Mouse (Mus musculus) retina, postnatal 1 day (tissue): Measurements from ENCODE around the gene Dao.

Source experiments
- DNase-seq: peaks from one replicate; pipeline ENCODE4 v3.0.0-alpha.2; 2012

Dao gene

DNA sequence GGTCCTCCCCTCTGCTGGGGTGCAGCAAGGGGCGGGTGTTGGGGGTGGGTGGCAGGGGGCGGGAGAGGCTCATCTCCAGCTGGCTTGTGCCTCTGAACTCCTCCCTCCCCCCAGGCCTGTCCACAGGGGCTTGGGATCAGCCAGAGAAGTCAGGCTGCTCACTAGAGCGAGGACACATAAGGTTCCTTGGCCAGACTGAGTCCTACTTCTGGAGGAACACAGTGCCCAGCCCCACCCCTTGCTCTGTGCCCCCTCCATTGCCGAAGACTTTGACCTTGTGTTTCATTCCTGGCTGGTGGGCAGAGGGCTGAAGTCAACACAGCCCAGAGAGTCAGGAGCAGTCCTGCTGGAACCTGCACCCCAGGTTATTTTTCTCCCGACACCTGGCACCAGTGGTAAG lies at the start of gene Dao:
Dao (plus strand) TSS at position 162 of the 400 bp plus-strand sequence.
- DNase-seq = no peak

- DNase-seq = peak; percentile 87
Observed at GRCm38 (mm10) chr5:113954421-113954820, 49.1 kb upstream of the Dao start.

- no peak for DNase-seq
Observed at GRCm38 (mm10) chr5:113955281-113955680, 48.2 kb upstream of the Dao start.

GRCm38 (mm10) chr5:113955691-113956090 lies 47.8 kb upstream of the Dao start:
- no peak for DNase-seq

GRCm38 (mm10) chr5:113956510-113956909 lies 47.0 kb upstream of the Dao start:
- DNase-seq = peak; percentile 84

DNA sequence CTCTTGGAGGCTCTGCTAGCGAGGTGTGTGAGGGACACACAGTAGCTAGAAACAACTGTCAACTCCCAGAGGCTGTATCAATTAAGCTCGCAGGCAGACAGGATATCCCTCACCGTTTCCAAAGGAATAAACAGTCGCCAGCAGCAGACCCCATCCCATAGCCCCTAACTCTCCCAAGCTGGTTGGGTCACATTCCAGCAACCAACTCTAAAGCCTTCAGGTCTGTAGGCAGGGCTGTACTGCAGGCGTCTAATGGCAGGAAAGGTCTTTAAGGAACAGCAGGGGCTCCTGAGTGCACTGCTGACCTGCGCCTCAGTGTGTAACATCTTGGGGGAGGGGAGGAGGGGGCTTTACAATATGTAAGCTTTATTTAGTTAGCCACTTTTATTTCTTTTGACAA lies 44.5 kb upstream of the Dao start:
- no peak for DNase-seq

DNA sequence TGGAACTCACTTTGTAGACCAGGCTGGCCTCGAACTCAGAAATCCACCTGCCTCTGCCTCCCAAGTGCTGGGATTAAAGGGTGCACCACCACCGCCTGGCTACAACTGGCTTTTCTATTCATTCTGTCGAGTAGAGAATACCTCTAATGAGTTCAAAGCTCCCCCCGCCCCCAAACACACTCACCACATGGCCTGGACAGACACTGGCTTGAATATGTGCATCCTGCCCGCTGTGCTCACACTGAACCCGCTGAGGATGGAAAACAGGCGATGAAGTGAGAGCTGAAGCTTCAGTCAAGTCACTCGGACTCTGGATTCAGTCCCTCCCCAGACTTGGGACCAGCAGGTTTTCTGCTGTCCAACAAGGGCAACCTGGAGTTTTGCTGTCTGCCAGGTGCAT lies 43.1 kb upstream of the Dao start:
- DNase-seq = no peak

GRCm38 (mm10) chr5:113961776-113962175 lies 41.7 kb upstream of the Dao start:
- no peak for DNase-seq

GRCm38 (mm10) chr5:113964972-113965371 lies 38.5 kb upstream of the Dao start:
- DNase-seq = no peak

DNA sequence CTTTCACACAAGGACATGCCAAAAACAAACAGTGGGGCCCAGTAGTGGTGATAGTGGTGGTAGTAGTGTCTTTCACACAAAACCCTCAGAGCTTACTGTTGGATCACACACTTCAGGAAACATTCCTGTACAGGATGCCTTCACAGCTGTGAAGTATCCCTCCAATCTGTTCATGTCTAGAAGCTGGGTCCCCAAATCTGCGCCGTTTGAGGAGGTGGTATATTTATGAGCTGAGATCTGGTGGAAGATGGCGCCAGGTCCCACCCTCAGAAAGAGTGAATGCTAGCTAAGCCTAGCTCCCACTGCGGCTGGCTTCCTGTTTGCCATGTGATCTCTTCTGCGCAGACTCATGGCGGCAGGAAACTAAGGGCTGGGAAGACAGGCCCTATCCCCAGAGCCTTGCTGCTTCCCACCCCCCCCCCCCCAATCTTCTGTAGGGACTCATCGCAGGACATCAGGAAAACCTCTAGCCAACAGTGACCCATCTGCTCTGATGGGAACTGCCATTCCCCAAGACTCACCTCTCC lies 37.8 kb upstream of the Dao start:
- DNase-seq = no peak

- DNase-seq = no peak
Observed at GRCm38 (mm10) chr5:113966452-113967150, 36.9 kb upstream of the Dao start.

DNA sequence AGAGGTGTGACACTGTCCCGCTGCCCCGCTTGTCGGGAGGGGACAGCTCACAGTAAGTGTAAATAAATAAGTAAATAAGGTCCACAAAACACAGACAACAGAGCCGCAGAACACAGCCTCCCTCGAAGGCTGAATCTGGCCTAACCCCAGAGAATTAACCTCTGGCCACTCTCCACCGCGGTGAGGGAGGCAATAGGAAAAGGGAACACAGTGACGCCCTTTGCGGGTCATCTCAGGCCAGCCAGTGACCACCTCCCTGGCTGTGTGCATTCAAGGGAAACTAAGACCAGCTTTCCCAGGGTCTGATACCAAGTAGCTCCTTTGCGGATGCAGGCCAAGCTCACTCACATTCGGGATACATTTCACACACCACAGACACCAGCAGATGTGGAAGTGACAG lies 35.1 kb upstream of the Dao start:
- no peak for DNase-seq

- DNase-seq = no peak
Observed at GRCm38 (mm10) chr5:113971434-113971960, 32.0 kb upstream of the Dao start.

DNA sequence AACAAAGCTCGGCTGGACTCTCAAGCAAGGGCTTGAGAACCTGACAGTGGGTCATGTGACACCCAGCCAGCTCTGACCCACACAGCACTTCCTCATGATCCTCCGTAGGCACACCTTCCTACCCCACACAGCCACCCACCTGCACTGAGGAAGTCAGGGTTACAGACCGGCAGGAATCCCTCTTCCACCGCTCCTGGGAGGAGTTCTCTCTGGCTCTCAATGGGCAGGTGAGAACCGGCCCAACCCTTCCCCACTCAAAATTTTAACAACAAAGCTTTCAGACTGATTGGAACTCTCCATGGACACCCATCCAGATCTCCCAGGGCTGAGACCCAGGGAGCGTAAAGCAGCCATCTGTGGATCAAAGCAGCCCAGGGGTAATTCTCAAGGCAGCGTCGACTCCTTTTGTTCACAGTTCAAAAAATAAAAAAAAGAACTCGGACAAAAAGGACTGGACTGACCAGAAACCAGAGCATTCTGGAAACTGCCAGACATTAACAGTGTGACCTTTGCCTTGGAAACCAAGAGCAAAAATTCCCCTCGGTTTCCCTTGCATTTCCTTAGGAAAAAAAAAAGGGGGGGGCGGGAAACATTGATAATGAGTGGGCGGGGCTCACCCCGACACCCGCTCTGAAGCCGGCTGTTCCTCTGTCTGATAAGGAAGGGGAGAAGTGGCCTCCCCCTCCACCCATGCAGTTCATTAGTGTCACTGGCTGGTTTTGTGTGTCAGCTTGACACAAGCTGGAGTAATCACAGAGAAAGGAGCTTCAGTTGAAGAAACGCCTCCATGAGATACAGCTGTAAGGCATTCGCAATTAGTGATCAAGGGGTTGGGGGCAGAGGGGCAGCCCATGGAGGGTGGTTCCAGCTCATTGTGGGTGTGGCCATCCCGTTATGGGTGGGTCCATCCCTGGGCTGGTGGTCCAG lies 30.7 kb upstream of the Dao start:
- DNase-seq = peak; percentile 86

DNA sequence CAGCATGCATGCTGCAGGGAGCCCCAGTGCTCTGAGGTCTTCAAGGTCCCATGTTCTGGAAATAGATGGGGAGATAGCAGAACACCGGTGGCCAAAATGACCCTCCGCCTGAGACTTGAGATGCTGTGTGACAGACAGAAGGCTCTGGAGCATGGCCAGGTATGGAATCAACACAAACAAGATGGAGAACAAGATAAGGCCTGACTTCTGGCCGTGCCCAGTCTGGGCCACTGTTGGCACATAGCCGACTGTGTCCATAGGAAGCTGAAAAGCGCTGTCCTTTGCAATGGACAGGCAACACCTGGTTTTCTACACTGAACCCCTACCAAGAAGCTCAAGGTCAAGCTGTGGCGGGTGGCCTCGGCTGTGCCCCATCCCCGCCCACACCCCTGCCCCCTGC lies 29.7 kb upstream of the Dao start:
- no peak for DNase-seq

DNA sequence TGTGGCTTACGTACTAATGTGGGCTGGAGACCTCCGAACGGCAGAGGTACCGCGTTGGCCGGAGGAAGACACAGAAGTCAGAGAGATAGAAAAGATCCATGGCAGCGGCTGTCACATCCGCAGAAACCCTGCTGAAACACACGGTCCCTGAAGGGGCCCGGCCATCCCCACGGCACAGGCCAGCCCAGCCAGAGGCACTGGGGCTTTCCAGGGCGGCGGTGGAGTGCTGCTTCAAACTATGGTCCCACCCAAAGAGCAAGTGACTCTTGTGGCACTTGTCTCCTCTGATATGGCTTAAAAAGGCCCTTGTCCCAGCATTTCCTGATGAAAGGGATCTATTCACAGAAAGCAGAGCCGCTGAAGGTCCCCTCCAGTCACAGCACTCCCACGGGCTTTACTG lies 28.9 kb upstream of the Dao start:
- no peak for DNase-seq

DNA sequence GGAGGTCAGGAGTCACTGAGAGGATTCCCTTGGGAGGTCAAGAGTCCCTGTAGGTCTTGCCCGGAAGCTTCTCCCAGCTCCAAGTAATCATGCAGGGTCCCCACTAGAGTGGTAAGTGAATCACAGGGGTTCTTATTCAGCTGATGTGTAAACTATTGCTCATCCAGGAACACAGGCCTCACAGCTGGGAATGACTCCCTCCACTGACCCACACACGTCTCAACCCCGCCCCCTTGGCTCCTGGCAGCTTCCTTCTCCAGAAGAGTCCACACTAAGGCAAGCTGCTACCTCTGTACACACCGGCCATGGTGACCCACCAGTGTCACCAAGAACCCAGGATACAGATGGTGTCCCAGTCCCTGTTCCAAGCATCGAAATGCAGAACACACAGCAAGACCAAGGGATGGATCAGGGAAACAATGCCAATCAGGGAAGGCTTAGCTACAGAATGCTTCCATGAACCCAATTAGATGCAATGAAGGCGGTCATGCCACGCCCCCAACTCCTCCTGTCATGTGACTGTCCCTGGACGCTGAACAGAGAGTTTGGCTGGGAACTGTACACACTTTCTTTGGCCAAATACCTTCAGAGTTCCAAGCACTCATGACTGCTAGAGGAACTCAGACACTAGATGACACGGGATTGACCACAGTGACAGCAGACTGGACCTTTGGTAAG lies 27.8 kb upstream of the Dao start:
- DNase-seq = peak; percentile 70

- DNase-seq = no peak
Observed at GRCm38 (mm10) chr5:113976597-113976996, 26.9 kb upstream of the Dao start.

DNA sequence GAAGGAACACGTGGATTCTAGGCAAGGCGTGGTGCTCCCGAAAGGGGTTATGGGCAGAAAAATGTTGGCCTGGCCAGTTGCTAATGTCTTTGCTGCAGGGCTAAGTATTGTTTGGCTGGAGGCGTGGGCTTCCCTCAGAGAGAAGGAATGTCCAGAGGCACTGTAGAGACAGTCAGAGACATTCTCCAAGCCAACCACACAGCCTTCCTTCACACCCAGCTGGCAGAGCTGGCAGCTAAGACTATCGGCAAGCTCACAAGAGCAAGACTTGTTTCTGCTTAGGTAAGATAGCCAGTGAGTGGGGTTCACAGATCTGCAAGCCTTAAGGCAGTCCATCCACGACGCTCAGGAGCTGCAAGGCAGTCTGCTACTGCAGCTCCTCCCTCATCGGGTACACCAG lies 26.2 kb upstream of the Dao start:
- DNase-seq = no peak

DNA sequence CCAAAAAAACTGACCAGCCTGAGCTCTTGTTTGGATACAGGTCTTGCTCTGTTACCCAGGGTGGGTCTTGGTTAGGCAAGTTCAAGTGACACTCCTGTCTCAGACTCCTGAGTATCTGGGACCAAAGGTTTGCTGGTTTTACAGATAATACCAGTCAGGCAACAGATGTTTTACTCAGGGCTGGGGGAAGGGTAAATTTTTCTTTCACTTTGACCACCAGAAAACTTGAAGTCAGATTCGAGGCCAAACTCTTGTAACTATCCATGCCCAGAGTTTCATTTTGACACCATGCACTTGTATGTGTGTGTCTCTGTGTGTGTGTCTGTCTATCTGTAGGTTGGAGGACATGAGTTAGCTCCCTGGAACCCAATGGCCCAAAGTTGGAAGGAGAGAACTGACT lies 23.0 kb upstream of the Dao start:
- DNase-seq = no peak

GRCm38 (mm10) chr5:113981171-113981570 lies 22.3 kb upstream of the Dao start:
- no peak for DNase-seq

DNA sequence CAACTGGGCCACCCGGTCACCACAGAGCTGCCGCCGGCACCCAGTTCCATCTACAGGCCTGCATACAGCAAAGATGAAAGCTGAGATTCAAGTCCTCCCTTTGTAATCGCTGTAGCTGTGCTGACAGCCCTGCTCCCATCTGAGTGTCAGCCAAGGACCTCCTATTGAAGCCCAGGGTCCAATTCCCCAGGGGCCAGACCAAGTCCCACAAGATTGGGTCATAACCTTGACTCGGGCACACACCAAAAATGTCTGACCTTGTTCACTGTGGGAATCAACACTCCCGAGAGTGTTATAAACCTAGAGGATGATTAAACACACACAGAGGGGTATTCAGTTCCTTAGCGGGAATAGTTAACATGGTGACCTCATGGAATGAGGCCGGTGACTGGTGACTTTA lies 21.7 kb upstream of the Dao start:
- no peak for DNase-seq

DNA sequence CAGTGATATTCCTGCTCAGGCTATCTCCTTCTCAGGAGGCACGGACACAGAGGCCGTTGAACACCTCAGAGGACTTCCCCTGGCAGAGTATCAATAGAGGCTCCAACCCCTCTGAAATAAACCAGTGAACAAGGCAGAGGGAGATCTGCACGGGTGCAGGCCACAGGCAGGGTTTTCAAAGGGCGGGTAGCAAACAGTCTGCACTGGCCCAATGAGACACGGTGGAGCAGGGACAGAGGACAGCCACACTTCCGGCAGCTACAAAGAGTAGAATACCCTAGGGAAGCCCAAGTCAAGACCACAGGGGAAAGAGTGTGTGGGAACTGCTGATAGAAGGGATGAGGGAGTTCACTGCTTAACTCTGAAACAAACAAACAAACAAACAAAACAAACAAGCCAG lies 20.0 kb upstream of the Dao start:
- DNase-seq = no peak
